Mouse (Mus musculus): ENCODE measurements around the gene Zfp592.

DNA sequence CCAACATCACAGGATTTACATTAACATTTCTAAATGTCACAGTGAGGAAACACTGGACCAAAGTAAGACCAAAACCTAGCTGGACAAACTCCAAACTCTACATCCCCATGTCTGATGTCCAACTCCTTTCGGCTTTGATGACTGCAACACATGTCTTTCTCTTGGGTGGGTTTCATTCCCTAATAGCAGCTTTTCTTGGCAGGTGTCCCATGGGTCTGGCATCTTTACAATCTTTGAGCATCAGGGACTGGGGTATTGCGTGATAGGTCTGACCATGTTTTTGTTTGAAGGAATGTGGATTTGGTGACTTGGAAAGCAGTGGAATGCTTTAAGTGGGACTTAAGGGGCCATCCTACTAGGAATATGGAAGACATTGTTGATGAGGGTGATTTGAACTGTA is 36.6 kb upstream of the Zfp592 start:
- TF ChIP-seq CTCF (IDR thresholded peaks at IDR 0.05; ENCODE audit: extremely low read depth, insufficient read length, insufficient replicate concordance, low read depth, low read length) (no peak), POLR2A (IDR thresholded peaks at IDR 0.05; ENCODE audit: low read depth, low read length) (no peak)

All from small intestine, adult 2 months (tissue).